Comparison of ENCODE assay signal across 11 mouse cellular contexts in the genomic region with DNA sequence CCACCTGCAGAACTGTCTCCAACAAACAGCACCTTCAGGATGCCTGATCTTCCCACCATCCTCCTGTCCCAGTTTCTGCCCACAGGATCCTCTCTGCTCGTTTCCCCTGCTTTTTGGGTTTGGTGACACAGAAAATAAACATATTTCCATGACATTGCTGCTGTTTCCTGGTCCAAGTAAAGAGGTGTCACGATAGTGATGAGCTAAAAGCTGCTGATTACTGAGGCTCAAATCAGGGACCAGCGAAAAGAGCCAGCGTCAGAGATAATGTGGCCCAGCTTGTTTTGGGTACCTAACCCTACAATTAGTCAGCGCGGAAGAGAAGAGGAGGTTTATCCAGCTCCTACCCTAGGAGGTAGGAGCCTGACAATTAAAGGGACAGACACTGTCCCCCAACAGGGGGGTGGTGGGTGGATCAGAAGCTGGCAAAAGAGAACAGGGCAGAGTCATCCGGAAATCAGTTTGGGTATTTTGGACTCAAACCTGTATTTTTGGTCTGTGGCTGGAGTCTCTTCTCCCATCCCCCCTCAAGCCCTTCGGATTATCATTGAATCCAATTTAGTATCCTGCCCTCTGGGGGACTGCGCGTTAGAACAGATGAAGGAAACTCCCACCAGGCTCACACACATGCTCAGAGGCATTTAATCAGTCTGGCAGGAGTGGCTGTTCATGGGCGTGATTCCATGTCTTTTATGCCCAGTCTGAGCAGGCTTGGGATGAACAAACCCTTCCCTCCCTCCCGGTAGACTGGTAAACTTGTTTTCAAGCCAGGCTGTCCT. TPM values are rescaled to one million over a fixed set of nuclear protein-coding genes. Genes with fewer than 3 reads are reported as not detected.
DNase-seq lines count a peak whose midpoint lies in the region; ATAC-seq and TF ChIP-seq lines count a peak whose summit lies in the region.
"Had no signal": no experiment of that assay in that cellular context is flagged by ENCODE, and none has a peak within 500 bp of the region (broad histone marks: within the 10 kb centered on the region; RNA-seq: fewer than 3 reads in every experiment).

No protein-coding gene starts in this region.

- H3K9ac ChIP-seq in limb, embryonic 15.5 days, result no peak overlapping the region

- no peak for ATAC-seq in limb, embryonic 15.5 days (ENCODE audit: insufficient number of reproducible peaks, low FRiP score, low TSS enrichment, low read depth)

- H3K4me2 ChIP-seq in limb, embryonic 15.5 days, result 0 out of 2 replicates have a peak overlapping the region, but pooled peaks have one; percentile 7

- WGBS in hindbrain, embryonic 10.5 days, result 3% methylated on average over 12 of the region's 12 CpGs
- WGBS in limb, embryonic 15.5 days, result 5% methylated on average over 12 of the region's 12 CpGs

- no peaks in the 10 kb centered on the region for H3K36me3 ChIP-seq in E14TG2a.4 (ENCODE audit: insufficient read depth, low read length)
- no peaks in the 10 kb centered on the region for H3K36me3 ChIP-seq in hindbrain, embryonic 10.5 days
- H3K36me3 ChIP-seq in limb, embryonic 15.5 days, result no peaks in the 10 kb centered on the region

- peaks cover 46% of the 10 kb centered on the region for H3K4me1 ChIP-seq in E14TG2a.4 (replicated peaks; ENCODE audit: low read depth, low read length)
- peaks cover 67% of the 10 kb centered on the region for H3K4me1 ChIP-seq in hindbrain, embryonic 10.5 days (replicated peaks)
- H3K4me1 ChIP-seq in limb, embryonic 15.5 days, result peaks cover 18% of the 10 kb centered on the region

- 0 out of 2 replicates have a peak overlapping the region, but pooled peaks have one; percentile 17 for H3K4me3 ChIP-seq in E14TG2a.4 (replicated peaks; ENCODE audit: low read length)
- H3K4me3 ChIP-seq in hindbrain, embryonic 10.5 days, result peak overlapping the region; percentile 46
- no peak overlapping the region for H3K4me3 ChIP-seq in limb, embryonic 15.5 days
- no peak overlapping the region for H3K4me3 ChIP-seq in gastrocnemius, adult 2 months
- H3K4me3 ChIP-seq: erythroblast, embryonic 14.5 days; myocyte had no signal

- H3K27me3 ChIP-seq in E14TG2a.4 (ENCODE audit: insufficient read depth, low read length), result peaks cover 94% of the 10 kb centered on the region
- H3K27me3 ChIP-seq in hindbrain, embryonic 10.5 days (ENCODE audit: insufficient read depth, poor library complexity, severe bottlenecking), result peaks cover 99% of the 10 kb centered on the region
- peaks cover 81% of the 10 kb centered on the region for H3K27me3 ChIP-seq in limb, embryonic 15.5 days

- intact Hi-C loops in gastrocnemius, adult 2 months (cut with DNase I), result no loop called here

- TF ChIP-seq CTCF in E14TG2a.4 (conservative IDR thresholded peaks at IDR 0.05; ENCODE audit: low read length), result no peak
- TF ChIP-seq CTCF in gastrocnemius, adult 2 months (IDR thresholded peaks at IDR 0.05), result no peak

- peak; percentile 70 to 77 for DNase-seq in cerebellum, postnatal 14 days
- DNase-seq in cerebellum, postnatal 36 days, result no peak
- no peak for DNase-seq in hindbrain, embryonic 10.5 days (ENCODE audit: low spot score)
- DNase-seq in thymus, postnatal 10 days (ENCODE audit: low spot score in 2 of 2), result no peak
- no peak for DNase-seq in gastrocnemius, adult 2 months
- no peak for DNase-seq in lung, adult 18-20 months

- peak overlapping the region; percentile 87 for H3K27ac ChIP-seq in hindbrain, embryonic 10.5 days
- H3K27ac ChIP-seq in limb, embryonic 15.5 days, result 0 out of 2 replicates have a peak overlapping the region, but pooled peaks have one; percentile 50
- no peak overlapping the region for H3K27ac ChIP-seq in gastrocnemius, adult 2 months

- no peaks in the 10 kb centered on the region for H3K9me3 ChIP-seq in E14TG2a.4 (ENCODE audit: low read length)
- no peaks in the 10 kb centered on the region for H3K9me3 ChIP-seq in hindbrain, embryonic 10.5 days
- H3K9me3 ChIP-seq in limb, embryonic 15.5 days, result no peaks in the 10 kb centered on the region

RNA-seq across cellular contexts. Expression of a gene that starts 40.2 kb away (rescaled TPM):
- polyA plus RNA-seq in hindbrain, embryonic 10.5 days (2016; fragmentation: Nextera tagmentation; extraction: Ambion mirVana), result 0.12 and 0.67 TPM in 2 replicates
- polyA plus RNA-seq in limb, embryonic 15.5 days (2015; fragmentation: Nextera tagmentation; extraction: Ambion mirVana), result not detected in 2 replicates
- total RNA-seq in gastrocnemius, adult 2 months (2021), result not detected
- polyA plus RNA-seq: limb, embryonic 11.5 days; myocyte had no signal

Comparison
In these comparisons a context has a peak if more than half of its experiments do, and no peak if none do; other contexts are left out.
1. DNase-seq: peak in cerebellum, postnatal 14 days (2 of 2); none in cerebellum, postnatal 36 days (0 of 2), hindbrain, embryonic 10.5 days (single experiment), thymus, postnatal 10 days (0 of 2), gastrocnemius, adult 2 months (single experiment) and lung, adult 18-20 months (0 of 2).
2. H3K4me3 ChIP-seq: peak in E14TG2a.4 (single experiment) and hindbrain, embryonic 10.5 days (single experiment); none in limb, embryonic 15.5 days (single experiment) and gastrocnemius, adult 2 months (single experiment).